Mouse (Mus musculus): ENCODE results near the gene Selplg. TPM values are rescaled to one million over a fixed set of nuclear protein-coding genes. Genes with fewer than 3 reads are reported as not detected.

The Selplg gene
- polyA plus RNA-seq (2015; fragmentation: Nextera tagmentation; extraction: Ambion mirVana) = 7.3 and 9.1 TPM in 2 replicates

DNA sequence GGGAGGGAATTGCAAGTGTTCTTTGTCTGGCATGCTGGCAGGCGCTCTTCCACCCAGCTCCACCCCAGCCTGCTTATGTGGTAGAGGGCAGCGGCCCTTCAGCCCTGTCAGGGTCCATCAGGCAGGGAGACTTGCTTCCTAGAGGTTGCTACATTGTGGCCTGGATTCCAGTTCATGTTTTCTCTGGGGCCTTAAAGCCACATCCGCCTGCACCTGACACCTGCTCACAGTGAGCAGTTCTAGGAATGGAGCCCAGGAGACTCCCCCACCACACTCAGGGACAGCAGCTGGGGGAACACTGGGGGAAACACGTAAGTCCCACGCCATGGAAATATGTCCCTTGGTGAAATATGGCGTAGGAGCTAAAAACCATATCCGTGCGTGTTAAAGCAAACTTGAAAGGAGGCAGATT lies at the start of gene Selplg:
Selplg (minus strand) TSS at position 155 of the 412 bp plus-strand sequence.
- ATAC-seq (ENCODE audit: insufficient read depth, low FRiP score) = no peak
- Histone ChIP-seq H3K36me3 (ENCODE audit: control insufficient read depth, insufficient read depth, low read length) (no peaks in the 10 kb centered on the region), H3K9me3 (replicated peaks; ENCODE audit: control insufficient read depth, low read length) (no peaks in the 10 kb centered on the region), H3K27me3 (ENCODE audit: control insufficient read depth, insufficient read depth, low read length) (no peaks in the 10 kb centered on the region), H3K4me1 (ENCODE audit: control insufficient read depth, insufficient read depth, low read length) (no peaks in the 10 kb centered on the region), H3K27ac (ENCODE audit: low read length) (no peak within 1 kb of the TSS), H3K9ac (ENCODE audit: low read length) (no peak within 1 kb of the TSS), H3K4me2 (ENCODE audit: low read depth, low read length) (no peak within 1 kb of the TSS), H3K4me3 (replicated peaks; ENCODE audit: low read length) (no peak within 1 kb of the TSS)
- WGBS = 29% methylated on average over 8 of the region's 8 CpGs

- no peak overlapping the region for H3K9ac ChIP-seq (ENCODE audit: low read length)
- WGBS = 89% methylated on average over 14 of the region's 14 CpGs
- 0 out of 2 replicates have a peak, but pooled peaks cover 6% of the 10 kb centered on the region for H3K36me3 ChIP-seq (ENCODE audit: control insufficient read depth, insufficient read depth, low read length)
- no peak overlapping the region for H3K4me2 ChIP-seq (ENCODE audit: low read depth, low read length)
- no peaks in the 10 kb centered on the region for H3K9me3 ChIP-seq (replicated peaks; ENCODE audit: control insufficient read depth, low read length)
- no peaks in the 10 kb centered on the region for H3K27me3 ChIP-seq (ENCODE audit: control insufficient read depth, insufficient read depth, low read length)
- no peak for ATAC-seq (ENCODE audit: insufficient read depth, low FRiP score)
- no peak overlapping the region for H3K4me3 ChIP-seq (replicated peaks; ENCODE audit: low read length)
- no peak overlapping the region for H3K27ac ChIP-seq (ENCODE audit: low read length)
- H3K4me1 ChIP-seq (ENCODE audit: control insufficient read depth, insufficient read depth, low read length) = peaks cover 45% of the 10 kb centered on the region
Measured at GRCm38 (mm10) chr5:113881136-113881535, 48.7 kb upstream of the Selplg start.

GRCm38 (mm10) chr5:113878943-113879617 lies 46.6 kb upstream of the Selplg start:
- Histone ChIP-seq H3K36me3 (ENCODE audit: control insufficient read depth, insufficient read depth, low read length) (peaks cover 16% of the 10 kb centered on the region; the same call in 1 of the 2 replicates), H3K4me3 (replicated peaks; ENCODE audit: low read length) (no peak overlapping the region), H3K9me3 (replicated peaks; ENCODE audit: control insufficient read depth, low read length) (no peaks in the 10 kb centered on the region), H3K4me1 (ENCODE audit: control insufficient read depth, insufficient read depth, low read length) (peaks cover 51% of the 10 kb centered on the region), H3K9ac (ENCODE audit: low read length) (no peak overlapping the region), H3K4me2 (ENCODE audit: low read depth, low read length) (no peak overlapping the region), H3K27me3 (ENCODE audit: control insufficient read depth, insufficient read depth, low read length) (no peaks in the 10 kb centered on the region), H3K27ac (ENCODE audit: low read length) (peak overlapping the region; percentile 79)
- ATAC-seq (ENCODE audit: insufficient read depth, low FRiP score) = peak; percentile 79
- WGBS = 70% methylated on average over 17 of the region's 17 CpGs

DNA sequence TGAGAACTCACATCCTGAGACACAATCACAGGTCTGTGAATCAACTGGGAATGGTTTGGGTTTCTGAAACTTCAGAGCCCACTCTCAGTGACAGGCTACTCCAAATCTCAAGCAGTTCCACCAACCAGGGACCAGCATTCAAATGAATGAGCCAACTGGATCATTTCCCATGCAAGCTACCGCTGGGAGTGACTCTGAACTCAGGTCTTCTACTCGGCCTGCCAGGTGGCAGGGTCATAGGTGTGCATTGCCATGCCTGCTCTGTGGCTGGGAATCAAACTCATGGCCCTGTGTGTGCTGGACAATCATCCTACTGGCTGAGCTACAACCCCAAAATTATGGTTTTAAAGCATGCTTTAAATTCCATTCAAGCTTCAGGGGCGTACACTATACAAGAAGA lies 45.1 kb upstream of the Selplg start:
- no peak for ATAC-seq (ENCODE audit: insufficient read depth, low FRiP score)
- H3K9ac ChIP-seq (ENCODE audit: low read length) = no peak overlapping the region
- WGBS = 51% methylated on average over 3 of the region's 3 CpGs
- no peaks in the 10 kb centered on the region for H3K27me3 ChIP-seq (ENCODE audit: control insufficient read depth, insufficient read depth, low read length)
- no peaks in the 10 kb centered on the region for H3K9me3 ChIP-seq (replicated peaks; ENCODE audit: control insufficient read depth, low read length)
- no peak overlapping the region for H3K4me3 ChIP-seq (replicated peaks; ENCODE audit: low read length)
- H3K27ac ChIP-seq (ENCODE audit: low read length) = no peak overlapping the region
- peaks cover 49% of the 10 kb centered on the region for H3K4me1 ChIP-seq (ENCODE audit: control insufficient read depth, insufficient read depth, low read length)
- H3K36me3 ChIP-seq (ENCODE audit: control insufficient read depth, insufficient read depth, low read length) = peaks cover 16% of the 10 kb centered on the region; the same call in 1 of the 2 replicates
- no peak overlapping the region for H3K4me2 ChIP-seq (ENCODE audit: low read depth, low read length)

DNA sequence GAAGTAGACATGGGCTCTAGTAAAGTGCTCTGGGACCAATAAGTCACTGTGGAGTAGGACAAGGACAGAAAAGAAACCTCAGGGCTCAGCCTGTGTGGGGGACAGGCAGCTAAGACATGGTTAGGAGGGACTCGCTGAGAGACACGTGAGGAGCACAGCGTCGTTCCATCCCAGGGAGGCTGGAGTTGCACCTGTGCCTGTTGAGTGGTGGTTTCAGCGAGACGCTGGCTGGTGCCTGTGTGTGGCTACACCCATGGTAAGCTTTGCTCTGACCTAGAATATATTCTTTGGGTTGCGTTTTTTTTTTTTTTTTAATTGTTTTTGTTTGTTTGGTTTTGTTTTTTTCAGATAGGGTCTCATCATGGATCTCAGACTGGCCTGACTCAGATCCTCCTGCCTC lies 43.7 kb upstream of the Selplg start:
- H3K9me3 ChIP-seq (replicated peaks; ENCODE audit: control insufficient read depth, low read length) = no peaks in the 10 kb centered on the region
- H3K36me3 ChIP-seq (ENCODE audit: control insufficient read depth, insufficient read depth, low read length) = peaks cover 11% of the 10 kb centered on the region; the same call in 1 of the 2 replicates
- WGBS = 95% methylated on average over 7 of the region's 7 CpGs
- ATAC-seq (ENCODE audit: insufficient read depth, low FRiP score) = no peak
- no peak overlapping the region for H3K27ac ChIP-seq (ENCODE audit: low read length)
- no peak overlapping the region for H3K9ac ChIP-seq (ENCODE audit: low read length)
- H3K4me3 ChIP-seq (replicated peaks; ENCODE audit: low read length) = no peak overlapping the region
- no peak overlapping the region for H3K4me2 ChIP-seq (ENCODE audit: low read depth, low read length)
- peaks cover 59% of the 10 kb centered on the region for H3K4me1 ChIP-seq (ENCODE audit: control insufficient read depth, insufficient read depth, low read length)
- no peaks in the 10 kb centered on the region for H3K27me3 ChIP-seq (ENCODE audit: control insufficient read depth, insufficient read depth, low read length)

GRCm38 (mm10) chr5:113875625-113876024 lies 43.2 kb upstream of the Selplg start:
- H3K4me1 ChIP-seq (ENCODE audit: control insufficient read depth, insufficient read depth, low read length) = peaks cover 62% of the 10 kb centered on the region
- H3K4me3 ChIP-seq (replicated peaks; ENCODE audit: low read length) = no peak overlapping the region
- H3K9me3 ChIP-seq (replicated peaks; ENCODE audit: control insufficient read depth, low read length) = no peaks in the 10 kb centered on the region
- whole genome bisulfite sequencing = 82% methylated on average over 4 of the region's 4 CpGs
- H3K27ac ChIP-seq (ENCODE audit: low read length) = no peak overlapping the region
- H3K36me3 ChIP-seq (ENCODE audit: control insufficient read depth, insufficient read depth, low read length) = peaks cover 11% of the 10 kb centered on the region; the same call in 1 of the 2 replicates
- H3K27me3 ChIP-seq (ENCODE audit: control insufficient read depth, insufficient read depth, low read length) = no peaks in the 10 kb centered on the region
- H3K9ac ChIP-seq (ENCODE audit: low read length) = no peak overlapping the region
- no peak for ATAC-seq (ENCODE audit: insufficient read depth, low FRiP score)
- no peak overlapping the region for H3K4me2 ChIP-seq (ENCODE audit: low read depth, low read length)

DNA sequence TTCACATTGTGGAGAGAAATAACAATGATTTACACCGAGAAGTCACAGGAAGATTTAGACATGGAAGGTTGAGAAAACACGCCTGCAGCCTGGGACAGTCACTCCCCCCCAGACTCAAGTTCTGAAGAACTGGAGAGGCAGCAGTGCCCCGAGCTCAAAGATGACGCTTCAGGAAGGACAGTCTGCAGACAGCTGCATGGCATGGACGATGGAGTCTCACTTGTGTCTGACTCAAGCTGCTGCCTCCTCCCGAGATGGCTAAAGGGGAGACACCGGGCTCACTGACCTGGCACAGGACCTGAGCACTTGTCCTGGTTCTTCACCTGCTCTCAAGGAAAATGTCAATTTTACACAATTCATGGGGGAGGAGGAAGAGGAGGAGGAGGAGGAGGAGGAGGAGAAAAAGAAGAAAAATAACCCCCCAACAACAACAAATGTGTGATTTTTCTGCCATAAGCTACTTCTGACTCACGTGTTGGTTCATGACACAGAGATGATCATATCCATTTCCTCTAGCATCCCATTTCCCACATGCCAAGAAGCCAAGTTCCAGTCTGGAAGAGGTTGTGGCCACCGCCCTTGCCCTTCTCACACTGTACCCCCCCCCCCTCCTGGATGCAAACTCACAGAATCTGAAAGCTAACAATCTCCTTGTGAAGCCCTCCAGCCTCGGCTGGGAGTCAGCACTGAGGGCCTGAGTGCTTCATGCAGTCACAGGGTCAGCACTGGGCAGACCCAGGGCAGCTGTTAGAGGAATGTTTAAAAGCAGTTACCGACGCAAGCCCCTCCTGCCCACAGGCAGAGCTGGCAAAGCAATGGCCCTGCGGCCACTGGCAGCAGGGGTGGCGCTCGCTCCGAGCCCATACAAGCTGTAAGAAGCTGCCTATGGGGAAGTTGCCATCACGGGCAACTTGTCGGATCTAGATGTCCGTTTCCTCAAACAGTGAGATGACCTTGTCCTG lies 41.9 kb upstream of the Selplg start:
- H3K9ac ChIP-seq (ENCODE audit: low read length) = peak overlapping the region; percentile 66
- H3K4me3 ChIP-seq (replicated peaks; ENCODE audit: low read length) = peak overlapping the region; percentile 23
- H3K27me3 ChIP-seq (ENCODE audit: control insufficient read depth, insufficient read depth, low read length) = no peaks in the 10 kb centered on the region
- H3K4me2 ChIP-seq (ENCODE audit: low read depth, low read length) = peak overlapping the region; percentile 50
- peaks cover 64% of the 10 kb centered on the region for H3K4me1 ChIP-seq (ENCODE audit: control insufficient read depth, insufficient read depth, low read length)
- H3K9me3 ChIP-seq (replicated peaks; ENCODE audit: control insufficient read depth, low read length) = no peaks in the 10 kb centered on the region
- 65% methylated on average over 19 of the region's 19 CpGs for WGBS
- H3K27ac ChIP-seq (ENCODE audit: low read length) = peak overlapping the region; percentile 89
- ATAC-seq (ENCODE audit: insufficient read depth, low FRiP score) = no peak
- H3K36me3 ChIP-seq (ENCODE audit: control insufficient read depth, insufficient read depth, low read length) = peaks cover 11% of the 10 kb centered on the region; the same call in 1 of the 2 replicates

- H3K36me3 ChIP-seq (ENCODE audit: control insufficient read depth, insufficient read depth, low read length) = peaks cover 11% of the 10 kb centered on the region; the same call in 1 of the 2 replicates
- no peaks in the 10 kb centered on the region for H3K9me3 ChIP-seq (replicated peaks; ENCODE audit: control insufficient read depth, low read length)
- peak overlapping the region; percentile 93 for H3K27ac ChIP-seq (ENCODE audit: low read length)
- peaks cover 59% of the 10 kb centered on the region for H3K4me1 ChIP-seq (ENCODE audit: control insufficient read depth, insufficient read depth, low read length)
- H3K4me3 ChIP-seq (replicated peaks; ENCODE audit: low read length) = peak overlapping the region; percentile 23
- no peaks in the 10 kb centered on the region for H3K27me3 ChIP-seq (ENCODE audit: control insufficient read depth, insufficient read depth, low read length)
- ATAC-seq (ENCODE audit: insufficient read depth, low FRiP score) = peak; percentile 92
- H3K9ac ChIP-seq (ENCODE audit: low read length) = peak overlapping the region; percentile 66
- 17% methylated on average over 13 of the region's 15 CpGs for WGBS
- H3K4me2 ChIP-seq (ENCODE audit: low read depth, low read length) = peak overlapping the region; percentile 50
Measured at GRCm38 (mm10) chr5:113872936-113873912, 40.8 kb upstream of the Selplg start.
